ENCODE assay signal across 23 mouse cellular contexts in the genomic region with DNA sequence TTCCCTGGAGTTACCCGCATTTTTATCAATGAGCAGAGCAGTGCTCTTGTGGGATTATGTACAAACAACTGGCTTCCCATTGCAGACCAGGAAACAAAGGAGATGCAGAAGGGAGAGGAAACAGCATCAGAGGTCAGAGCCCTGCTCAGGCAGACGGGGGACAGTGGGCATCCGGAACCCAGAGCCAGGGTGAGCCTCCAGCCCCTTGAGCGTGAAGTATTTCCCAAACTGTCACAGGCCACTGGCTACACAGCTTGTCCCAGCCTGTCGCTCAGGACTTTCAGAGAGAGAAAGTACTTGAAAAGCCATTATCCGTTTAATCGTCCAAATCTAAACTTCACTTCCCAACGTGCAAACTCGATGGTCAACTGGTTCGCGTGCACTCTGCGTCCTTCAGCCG.
"Had no signal": no experiment of that assay in that cellular context is flagged by ENCODE, and none has a peak within 500 bp of the region (broad histone marks: within the 10 kb centered on the region; RNA-seq: fewer than 3 reads in every experiment).

No protein-coding gene starts in this region.

- H3K4me2 ChIP-seq: heart, embryonic 12.5 days; hindbrain, embryonic 14.5 days; intestine, embryonic 15.5 days; limb, embryonic 12.5 days; liver, embryonic 11.5 days; liver, embryonic 13.5 days; liver, embryonic 15.5 days had no signal

- H3K36me3 ChIP-seq: heart, embryonic 10.5 days; heart, embryonic 12.5 days; intestine, embryonic 15.5 days; limb, embryonic 10.5 days; limb, embryonic 12.5 days; liver, embryonic 13.5 days; liver, embryonic 15.5 days had no signal

- H3K4me3 ChIP-seq: gastrocnemius, adult 2 months; heart, embryonic 10.5 days; heart, embryonic 12.5 days; intestine, embryonic 15.5 days; layer of hippocampus, adult 2 months; left cerebral cortex, adult 2 months; limb, embryonic 10.5 days; limb, embryonic 12.5 days; liver, embryonic 13.5 days; liver, embryonic 15.5 days had no signal

- H3K27me3 ChIP-seq: heart, embryonic 12.5 days; intestine, embryonic 15.5 days; liver, embryonic 13.5 days; liver, embryonic 15.5 days had no signal

- H3K27ac ChIP-seq: gastrocnemius, adult 2 months; heart, embryonic 10.5 days; hindbrain, embryonic 14.5 days; intestine, embryonic 15.5 days; layer of hippocampus, adult 2 months; left cerebral cortex, adult 2 months; limb, embryonic 10.5 days; limb, embryonic 12.5 days; liver, embryonic 13.5 days; liver, embryonic 15.5 days had no signal

- H3K4me1 ChIP-seq: heart, embryonic 10.5 days; intestine, embryonic 15.5 days; limb, embryonic 10.5 days; limb, embryonic 12.5 days; liver, embryonic 13.5 days; liver, embryonic 15.5 days had no signal

- ATAC-seq: hindbrain, embryonic 16.5 days; inflammation-experienced regulatory T-cells, adult 6 months; intestine, embryonic 15.5 days; intestine, postnatal 0 days had no signal

- H3K9ac ChIP-seq: heart, embryonic 12.5 days; hindbrain, embryonic 14.5 days; intestine, embryonic 15.5 days; limb, embryonic 12.5 days; liver, embryonic 13.5 days; liver, embryonic 15.5 days had no signal

- DNase-seq: gastrocnemius, adult 2 months; gastrocnemius, postnatal 10 days; gastrocnemius, postnatal 25 days; heart, adult 18-20 months; heart, postnatal 10 days; heart, postnatal 4 days; kidney, adult 8-10 months; kidney, postnatal 14 days; liver; liver, embryonic 13.5 days had no signal

- H3K9me3 ChIP-seq: heart, embryonic 10.5 days; heart, embryonic 12.5 days; intestine, embryonic 15.5 days; limb, embryonic 10.5 days; limb, embryonic 12.5 days; liver, embryonic 13.5 days; liver, embryonic 15.5 days had no signal
